Mouse (Mus musculus) forebrain, postnatal 0 days (tissue): ENCODE results near the gene Slc16a12. TPM values are rescaled to one million over a fixed set of nuclear protein-coding genes. Genes with fewer than 3 reads are reported as not detected.
A peak's percentile ranks its signal among the peaks of the same experiment; 100 is the strongest.

Source experiments
- ATAC-seq: fragments of 200-750 bp; cut with Nextera tagmentation; 2 replicates; pipeline ENCODE4 v1.8.0; 2017; ENCODE audit warnings: mild to moderate bottlenecking, moderate library complexity
- DNase-seq: peaks from one replicate; pipeline ENCODE4 v3.0.0-alpha.2; 2015
- H3K27ac ChIP-seq: fragments of 300-500 bp; sonication (generic); 2 replicates; pipeline ENCODE4 v1.5.1; 2014; ENCODE audit warnings: low read depth, mild to moderate bottlenecking, antibody characterized with exemption, low read length, moderate library complexity, mixed read lengths
- H3K27me3 ChIP-seq: fragments of 300-500 bp; sonication (generic); 2 replicates; pipeline ENCODE4 v1.6.1; 2014; ENCODE audit warnings: mild to moderate bottlenecking, low read length, mixed read lengths; ENCODE audit not compliant: insufficient read depth
- H3K36me3 ChIP-seq: fragments of 300-500 bp; sonication (generic); 2 replicates; pipeline ENCODE4 v1.6.1; 2014; ENCODE audit warnings: mild to moderate bottlenecking, moderate library complexity; ENCODE audit not compliant: insufficient read depth
- H3K4me1 ChIP-seq: fragments of 300-500 bp; sonication (generic); 2 replicates; pipeline ENCODE4 v1.6.1; 2014; ENCODE audit warnings: antibody characterized with exemption; ENCODE audit not compliant: insufficient read depth
- H3K4me2 ChIP-seq: fragments of 300-500 bp; sonication (generic); 2 replicates; pipeline ENCODE4 v1.6.1; 2014; ENCODE audit warnings: low read depth, mild to moderate bottlenecking, moderate library complexity
- H3K4me3 ChIP-seq: fragments of 300-500 bp; sonication (generic); 2 replicates; pipeline ENCODE4 v1.5.1; 2014; ENCODE audit warnings: low read depth, low read length, mixed read lengths
- H3K9ac ChIP-seq: fragments of 300-500 bp; sonication (generic); 2 replicates; pipeline ENCODE4 v1.6.1; 2014; ENCODE audit warnings: mild to moderate bottlenecking
- H3K9me3 ChIP-seq: fragments of 300-500 bp; sonication (generic); 2 replicates; pipeline ENCODE4 v1.6.1; 2016; ENCODE audit warnings: low read length
- CTCF ChIP-seq: sonication (generic); IDR thresholded peaks from 2 replicates; pipeline ENCODE4 v1.5.1; 2016; ENCODE audit warnings: antibody characterized with exemption, control low read depth, low read depth
- WGBS: fragments of 180-500 bp; shearing (Covaris S2); extraction: QIAGEN DNeasy Blood & Tissue Kit; methylation state at CpG from one replicate; pipeline ENCODE4 v1.1.7; 2014; 5-methylcytosine and 5-hydroxymethylcytosine counted together
- microRNA-seq, 2 experiments: library from miRNA; unstranded; fragments of <30 nt; microRNA quantifications; one replicate each; pipeline ENCODE4; 2016
- polyA plus RNA-seq: library from polyadenylated mRNA; unstranded; fragments of >200 nt; fragmentation: Nextera tagmentation; extraction: Ambion mirVana; gene quantifications from 2 replicates; pipeline ENCODE4 v1.2.1, GENCODE M21; 2015
- total RNA-seq: library from RNA; depleted of rRNA; stranded (reverse); fragments of >200 nt; gene quantifications from 2 replicates; pipeline ENCODE4 v1.2.3, GENCODE M21; 2014; rRNA removed

The Slc16a12 gene
- total and polyA plus RNA-seq, 2 experiments from 2014 or later = 2.8 to 3.1 TPM

- no peak overlapping the region for H3K4me2 ChIP-seq
Observed at GRCm38 (mm10) chr19:34633484-34633883, 113.6 kb downstream of the Slc16a12 start.

GRCm38 (mm10) chr19:34631487-34631886, 115.6 kb downstream of the Slc16a12 start:
- no peak for ATAC-seq
- no peaks in the 10 kb centered on the region for H3K9me3 ChIP-seq
- no peak for DNase-seq

More at GRCm38 (mm10) chr19:34633484-34633883, 113.6 kb downstream of the Slc16a12 start:
- no peak for ATAC-seq
- peak; percentile 1 for DNase-seq
- Histone ChIP-seq H3K4me1 (no peaks in the 10 kb centered on the region), H3K9ac (no peak overlapping the region), H3K27ac (no peak overlapping the region), H3K9me3 (no peaks in the 10 kb centered on the region), H3K4me3 (no peak overlapping the region), H3K36me3 (no peaks in the 10 kb centered on the region), H3K27me3 (no peaks in the 10 kb centered on the region)
- no peak for TF ChIP-seq CTCF
- WGBS = 65% methylated on average over 2 of the region's 2 CpGs

GRCm38 (mm10) chr19:34627496-34627895, 119.6 kb downstream of the Slc16a12 start:
- Histone ChIP-seq H3K27ac (no peak overlapping the region), H3K36me3 (no peaks in the 10 kb centered on the region), H3K4me3 (no peak overlapping the region), H3K9me3 (no peaks in the 10 kb centered on the region), H3K4me1 (no peaks in the 10 kb centered on the region), H3K4me2 (no peak overlapping the region), H3K9ac (no peak overlapping the region), H3K27me3 (no peaks in the 10 kb centered on the region)
- WGBS = 79% methylated on average over 2 of the region's 2 CpGs
- DNase-seq (no peak), ATAC-seq (no peak)
- TF ChIP-seq CTCF = no peak

More at GRCm38 (mm10) chr19:34631487-34631886, 115.6 kb downstream of the Slc16a12 start:
- no peak overlapping the region for H3K9ac ChIP-seq
- no peak overlapping the region for H3K4me2 ChIP-seq
- H3K27me3 ChIP-seq = no peaks in the 10 kb centered on the region
- H3K27ac ChIP-seq = no peak overlapping the region
- no peaks in the 10 kb centered on the region for H3K36me3 ChIP-seq
- H3K4me3 ChIP-seq = no peak overlapping the region
- H3K4me1 ChIP-seq = no peaks in the 10 kb centered on the region
- TF ChIP-seq CTCF = no peak

GRCm38 (mm10) chr19:34624663-34625062, 122.4 kb downstream of the Slc16a12 start:
- Histone ChIP-seq H3K9me3 (no peaks in the 10 kb centered on the region), H3K9ac (no peak overlapping the region), H3K27ac (no peak overlapping the region), H3K27me3 (no peaks in the 10 kb centered on the region), H3K36me3 (no peaks in the 10 kb centered on the region), H3K4me2 (no peak overlapping the region), H3K4me1 (no peaks in the 10 kb centered on the region), H3K4me3 (no peak overlapping the region)
- no peak for TF ChIP-seq CTCF
- DNase-seq (no peak), ATAC-seq (no peak)
- 79% methylated on average over 4 of the region's 4 CpGs for WGBS

- Histone ChIP-seq H3K9me3 (no peaks in the 10 kb centered on the region), H3K27me3 (no peaks in the 10 kb centered on the region), H3K4me2 (no peak overlapping the region), H3K27ac (no peak overlapping the region), H3K4me1 (no peaks in the 10 kb centered on the region), H3K9ac (no peak overlapping the region), H3K36me3 (no peaks in the 10 kb centered on the region), H3K4me3 (no peak overlapping the region)
- no peak for TF ChIP-seq CTCF
- WGBS = 95% methylated on average over 6 of the region's 6 CpGs
- ATAC-seq (no peak), DNase-seq (no peak)
Observed at GRCm38 (mm10) chr19:34623781-34624180, 123.3 kb downstream of the Slc16a12 start.

GRCm38 (mm10) chr19:34620871-34621270, 126.2 kb downstream of the Slc16a12 start:
- Histone ChIP-seq H3K4me2 (no peak overlapping the region), H3K9ac (no peak overlapping the region), H3K4me3 (no peak overlapping the region), H3K36me3 (no peaks in the 10 kb centered on the region), H3K27me3 (no peaks in the 10 kb centered on the region), H3K4me1 (no peaks in the 10 kb centered on the region), H3K27ac (no peak overlapping the region), H3K9me3 (no peaks in the 10 kb centered on the region)
- DNase-seq (no peak), ATAC-seq (no peak)
- no peak for TF ChIP-seq CTCF
- 94% methylated on average over 5 of the region's 5 CpGs for WGBS

Small RNA genes lying within 50 kb of the gene (microRNA-seq; reads per million reads assigned to microRNA genes)
- 0 reads per million in 2 experiments for gene Gm27476

Other genes starting within 250 kb of the Slc16a12 start
- gene Lipa, start 219.8 kb downstream of the Slc16a12 start, total RNA-seq = 17.9 and 21.9 TPM in 2 replicates
- 15.3 and 17.3 TPM in 2 replicates for gene Lipa, start 219.8 kb downstream of the Slc16a12 start, polyA plus RNA-seq
- gene Ifit2, start 196.6 kb downstream of the Slc16a12 start, total RNA-seq = 11.1 and 11.9 TPM in 2 replicates
- 6.3 and 8.0 TPM in 2 replicates for gene Ifit2, start 196.6 kb downstream of the Slc16a12 start, polyA plus RNA-seq
- gene Ifit3, start 163.8 kb downstream of the Slc16a12 start, total RNA-seq = 2.3 and 2.7 TPM in 2 replicates
- gene Ifit3, start 163.8 kb downstream of the Slc16a12 start, polyA plus RNA-seq = 2.7 and 3.2 TPM in 2 replicates
- 1.8 and 2.5 TPM in 2 replicates for gene Ifit1bl1, start 145.3 kb downstream of the Slc16a12 start, total RNA-seq
- 1.4 and 1.6 TPM in 2 replicates for gene Ifit1bl1, start 145.3 kb downstream of the Slc16a12 start, polyA plus RNA-seq
- gene Ifit3b, start 139.3 kb downstream of the Slc16a12 start, total RNA-seq = 0.15 and 0.19 TPM in 2 replicates
- gene Ifit3b, start 139.3 kb downstream of the Slc16a12 start, polyA plus RNA-seq = 0.45 and 0.79 TPM in 2 replicates
- gene Ifit1bl2, start 106.5 kb downstream of the Slc16a12 start, total RNA-seq = 0.52 and 0.69 TPM in 2 replicates
- 0.16 and 0.18 TPM in 2 replicates for gene Ifit1bl2, start 106.5 kb downstream of the Slc16a12 start, polyA plus RNA-seq
- 1.7 and 2.0 TPM in 2 replicates for gene Ifit1, start 106.4 kb downstream of the Slc16a12 start, total RNA-seq
- gene Ifit1, start 106.4 kb downstream of the Slc16a12 start, polyA plus RNA-seq = 0.83 and 0.88 TPM in 2 replicates
- gene Pank1, start 132.2 kb upstream of the Slc16a12 start, total RNA-seq = 11.8 and 14.6 TPM in 2 replicates
- gene Pank1, start 132.2 kb upstream of the Slc16a12 start, polyA plus RNA-seq = 3.6 and 5.5 TPM in 2 replicates
- 2.2 and 4.5 TPM in 2 replicates for gene Kif20b, start 175.1 kb upstream of the Slc16a12 start, total RNA-seq
- 3.9 and 4.7 TPM in 2 replicates for gene Kif20b, start 175.1 kb upstream of the Slc16a12 start, polyA plus RNA-seq